In the genomic region with DNA sequence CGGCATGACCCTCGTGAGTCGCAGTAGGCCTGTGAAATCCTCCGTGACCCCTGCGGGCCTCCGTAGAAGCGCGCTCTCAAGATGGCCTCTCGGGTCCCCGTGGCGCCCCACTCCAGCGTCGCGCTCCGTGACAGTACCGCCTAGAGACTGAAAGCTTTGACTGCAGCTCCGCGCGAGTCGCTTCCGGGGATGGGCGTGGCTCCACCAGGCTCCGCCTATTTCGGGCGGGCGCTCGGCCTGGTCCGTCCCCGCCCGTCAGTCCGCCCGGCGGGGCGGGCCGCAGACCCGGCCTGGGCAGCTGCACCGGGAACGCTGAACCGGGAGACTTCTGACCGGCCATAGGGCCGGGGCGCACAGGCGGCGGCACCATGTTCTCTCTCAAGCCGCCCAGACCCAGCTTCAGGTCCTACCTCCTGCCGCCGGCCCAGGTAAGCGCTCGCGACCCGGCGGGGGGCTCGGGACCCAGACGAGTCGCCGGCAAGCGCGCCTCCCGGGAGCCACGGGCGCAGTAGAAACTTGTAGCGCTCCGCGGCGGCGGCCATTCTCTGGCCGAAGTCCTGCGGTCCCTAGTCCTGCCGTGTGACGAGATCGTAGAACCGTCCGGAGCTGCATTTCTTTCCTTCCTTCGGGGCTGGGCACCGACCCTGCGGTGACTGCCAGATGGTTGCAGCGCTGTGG, we compare ENCODE assay signal across 8 mouse cellular contexts. TPM values are rescaled to one million over a fixed set of nuclear protein-coding genes. Genes with fewer than 3 reads are reported as not detected.
A peak's percentile ranks its signal among the peaks of the same experiment; 100 is the strongest.
DNase-seq lines count a peak whose midpoint lies in the region; ATAC-seq and TF ChIP-seq lines count a peak whose summit lies in the region.

Gene Mtmr10 (plus strand): TSS at position 240 of the 678 bp plus-strand sequence.

- peak within 1 kb of the TSS; percentile 87 for H3K4me3 ChIP-seq in forebrain, embryonic 10.5 days
- peak within 1 kb of the TSS; percentile 89 for H3K4me3 ChIP-seq in heart, embryonic 15.5 days
- peak within 1 kb of the TSS; percentile 62 to 74 for H3K4me3 ChIP-seq in liver, embryonic 14.5 days (ENCODE audit: insufficient read depth in 1 of 2, low read depth in 2 of 2, low read length in 2 of 2)
- peak within 1 kb of the TSS; percentile 62 for H3K4me3 ChIP-seq in neural tube, embryonic 11.5 days (ENCODE audit: low read depth, low read length)
- peak within 1 kb of the TSS; percentile 92 for H3K4me3 ChIP-seq in stomach, postnatal 0 days (ENCODE audit: low read depth, low read length)

- H3K27me3 ChIP-seq in forebrain, embryonic 10.5 days (ENCODE audit: poor library complexity, severe bottlenecking), result no peaks in the 10 kb centered on the region
- no peaks in the 10 kb centered on the region for H3K27me3 ChIP-seq in heart, embryonic 15.5 days
- no peaks in the 10 kb centered on the region for H3K27me3 ChIP-seq in liver, embryonic 14.5 days (ENCODE audit: control insufficient read depth, insufficient read depth, low read length)
- H3K27me3 ChIP-seq in neural tube, embryonic 11.5 days (ENCODE audit: control insufficient read depth, insufficient read depth, low read length), result no peaks in the 10 kb centered on the region
- H3K27me3 ChIP-seq in stomach, postnatal 0 days (ENCODE audit: control insufficient read depth, insufficient read depth, low read length), result no peaks in the 10 kb centered on the region

- H3K9ac ChIP-seq in heart, embryonic 15.5 days, result peak within 1 kb of the TSS; percentile 87
- H3K9ac ChIP-seq in liver, embryonic 14.5 days (replicated peaks), result peak within 1 kb of the TSS; percentile 52
- peak within 1 kb of the TSS; percentile 76 for H3K9ac ChIP-seq in neural tube, embryonic 11.5 days (ENCODE audit: low read length)
- peak within 1 kb of the TSS; percentile 88 for H3K9ac ChIP-seq in stomach, postnatal 0 days (ENCODE audit: low read length)

- peak within 1 kb of the TSS; percentile 93 for H3K27ac ChIP-seq in forebrain, embryonic 10.5 days
- H3K27ac ChIP-seq in heart, embryonic 15.5 days, result peak within 1 kb of the TSS; percentile 81
- no peak within 1 kb of the TSS for H3K27ac ChIP-seq in liver, embryonic 14.5 days
- peak within 1 kb of the TSS; percentile 71 for H3K27ac ChIP-seq in neural tube, embryonic 11.5 days (ENCODE audit: low read depth, low read length)
- H3K27ac ChIP-seq in stomach, postnatal 0 days (replicated peaks), result peak within 1 kb of the TSS; percentile 92

- H3K36me3 ChIP-seq in forebrain, embryonic 10.5 days (replicated peaks), result peaks cover 8% of the 10 kb centered on the region; the same call in 1 of the 2 replicates
- H3K36me3 ChIP-seq in heart, embryonic 15.5 days, result no peaks in the 10 kb centered on the region
- H3K36me3 ChIP-seq in liver, embryonic 14.5 days (replicated peaks; ENCODE audit: control insufficient read depth, insufficient read depth, low read depth), result no peaks in the 10 kb centered on the region
- H3K36me3 ChIP-seq in neural tube, embryonic 11.5 days (ENCODE audit: control insufficient read depth, insufficient read depth, low read length), result no peaks in the 10 kb centered on the region
- H3K36me3 ChIP-seq in stomach, postnatal 0 days (ENCODE audit: control insufficient read depth, insufficient read depth, low read length), result no peaks in the 10 kb centered on the region

- under 1% methylated on average over 77 of the region's 77 CpGs for WGBS in forebrain, embryonic 10.5 days
- under 1% methylated on average over 77 of the region's 77 CpGs for WGBS in heart, embryonic 15.5 days
- WGBS in liver, embryonic 14.5 days (ENCODE audit: insufficient replicate concordance), result under 1% methylated on average over 74 of the region's 77 CpGs
- WGBS in neural tube, embryonic 11.5 days, result under 1% methylated on average over 77 of the region's 77 CpGs
- WGBS in stomach, postnatal 0 days, result under 1% methylated on average over 65 of the region's 77 CpGs

- H3K9me3 ChIP-seq in forebrain, embryonic 10.5 days, result no peaks in the 10 kb centered on the region
- no peaks in the 10 kb centered on the region for H3K9me3 ChIP-seq in heart, embryonic 15.5 days (replicated peaks)
- H3K9me3 ChIP-seq in liver, embryonic 14.5 days (ENCODE audit: control insufficient read depth, low read length), result no peaks in the 10 kb centered on the region
- no peaks in the 10 kb centered on the region for H3K9me3 ChIP-seq in neural tube, embryonic 11.5 days (ENCODE audit: control insufficient read depth, low read length)
- H3K9me3 ChIP-seq in stomach, postnatal 0 days (ENCODE audit: control insufficient read depth, low read length), result no peaks in the 10 kb centered on the region

- peak; percentile 98 for ATAC-seq in heart, embryonic 15.5 days (replicated peaks; ENCODE audit: insufficient number of reproducible peaks, insufficient read depth, low FRiP score, low read depth)
- ATAC-seq in liver, embryonic 14.5 days (ENCODE audit: insufficient read depth), result peak; percentile 97
- ATAC-seq in neural tube, embryonic 11.5 days (ENCODE audit: insufficient read depth, low FRiP score, low TSS enrichment), result peak; percentile 98
- ATAC-seq in stomach, postnatal 0 days (ENCODE audit: low FRiP score, low TSS enrichment), result peak; percentile 99

- H3K4me1 ChIP-seq in forebrain, embryonic 10.5 days, result peaks cover 18% of the 10 kb centered on the region
- peaks cover 4% of the 10 kb centered on the region; the same call in 1 of the 2 replicates for H3K4me1 ChIP-seq in heart, embryonic 15.5 days (replicated peaks)
- peaks cover 3 to 5% of the 10 kb centered on the region in 2 experiments; a peak in 3 of 4 replicates for H3K4me1 ChIP-seq in liver, embryonic 14.5 days (replicated peaks; ENCODE audit: control insufficient read depth in 2 of 2, insufficient read depth in 2 of 2, low read length in 1 of 2)
- peaks cover 3% of the 10 kb centered on the region for H3K4me1 ChIP-seq in neural tube, embryonic 11.5 days (ENCODE audit: control insufficient read depth, insufficient read depth, low read length)
- peaks cover 2% of the 10 kb centered on the region; the same call in 1 of the 2 replicates for H3K4me1 ChIP-seq in stomach, postnatal 0 days (replicated peaks; ENCODE audit: control insufficient read depth, insufficient read depth)

- H3K4me2 ChIP-seq in heart, embryonic 15.5 days, result peak within 1 kb of the TSS; percentile 67
- peak within 1 kb of the TSS; percentile 67 for H3K4me2 ChIP-seq in liver, embryonic 14.5 days (ENCODE audit: low read depth)
- peak within 1 kb of the TSS; percentile 41 for H3K4me2 ChIP-seq in neural tube, embryonic 11.5 days (ENCODE audit: low read depth)
- H3K4me2 ChIP-seq in stomach, postnatal 0 days (replicated peaks; ENCODE audit: low read depth), result peak within 1 kb of the TSS; percentile 69

- TF ChIP-seq CTCF in liver, embryonic 14.5 days (IDR thresholded peaks at IDR 0.05; ENCODE audit: low read depth), result peak; percentile 55
- peak; percentile 65 for TF ChIP-seq CTCF in stomach, postnatal 0 days (IDR thresholded peaks at IDR 0.05; ENCODE audit: low read depth)

- peak; percentile 95 to 96 for DNase-seq in CD8-positive naive resting alpha-beta T cell, adult 2 months (ENCODE audit: low read depth in 2 of 2, low spot score in 2 of 2)
- DNase-seq in c-Kit-positive CD71-negative TER-119-negative erythroid progenitor cells, embryonic 14.5 days (ENCODE audit: low read depth), result peak; percentile 85
- peak; percentile 95 for DNase-seq in forebrain, embryonic 10.5 days (ENCODE audit: extremely low spot score, low spot score)
- DNase-seq in kidney, postnatal 25 days, result peak; percentile 98 to 99
- peak; percentile 78 to 84 (median 82) for DNase-seq in liver, embryonic 14.5 days (ENCODE audit: low read depth in 3 of 3, low spot score in 3 of 3)
- peak; percentile 99 for DNase-seq in neural tube, embryonic 11.5 days (ENCODE audit: low spot score)
- DNase-seq in stomach, postnatal 0 days (ENCODE audit: low spot score), result peak; percentile 99

- TF ChIP-seq EP300 in liver, embryonic 14.5 days (IDR thresholded peaks at IDR 0.05; ENCODE audit: low read depth), result no peak
- peak; percentile 73 for TF ChIP-seq EP300 in stomach, postnatal 0 days (optimal IDR thresholded peaks at IDR 0.05)

RNA-seq across cellular contexts. Expression of gene Mtmr10, which starts in this region (rescaled TPM):
- 10.2 and 11.5 TPM in 2 replicates for polyA plus RNA-seq in forebrain, embryonic 10.5 days (2016; fragmentation: Nextera tagmentation; extraction: Ambion mirVana)
- polyA plus RNA-seq in heart, embryonic 15.5 days (2015; fragmentation: Nextera tagmentation; extraction: Ambion mirVana), result 5.0 and 6.9 TPM in 2 replicates
- 1.2 and 1.4 TPM in 2 replicates for polyA plus RNA-seq in liver, embryonic 14.5 days (2012; rRNA removed)
- polyA plus RNA-seq in liver, embryonic 14.5 days (2014; fragmentation: Nextera tagmentation; extraction: Ambion mirVana), result 2.4 and 2.7 TPM in 2 replicates
- 14.8 and 16.4 TPM in 2 replicates for polyA plus RNA-seq in neural tube, embryonic 11.5 days (2014; fragmentation: Nextera tagmentation; extraction: Ambion mirVana)
- 5.3 and 5.4 TPM in 2 replicates for polyA plus RNA-seq in stomach, postnatal 0 days (2015; fragmentation: Nextera tagmentation; extraction: Ambion mirVana)
